Mouse (Mus musculus) embryonic fibroblast, embryonic 13.5 days (primary cell): ENCODE measurements around the gene Shank1. TPM values are rescaled to one million over a fixed set of nuclear protein-coding genes. Genes with fewer than 3 reads are reported as not detected.

Experiments used
- H3K27ac ChIP-seq: 2 replicates; pipeline ENCODE4 v1.5.1; 2012; ENCODE audit warnings: low read length, control low read depth, inconsistent platforms; ENCODE audit not compliant: insufficient read depth
- H3K4me1 ChIP-seq: 2 replicates; pipeline ENCODE4 v1.6.1; 2011; ENCODE audit warnings: low read length; ENCODE audit not compliant: control insufficient read depth, insufficient read depth
- H3K4me3 ChIP-seq: 2 replicates; pipeline ENCODE4 v1.5.1; 2011; ENCODE audit warnings: mild to moderate bottlenecking, control low read depth, low read length; ENCODE audit not compliant: insufficient read depth
- CTCF ChIP-seq: IDR thresholded peaks from 2 replicates; pipeline ENCODE4 v1.5.1; 2011; ENCODE audit warnings: mild to moderate bottlenecking, control low read depth, low read length, moderate library complexity, borderline replicate concordance; ENCODE audit not compliant: insufficient read depth
- POLR2A ChIP-seq: IDR thresholded peaks from 2 replicates; pipeline ENCODE4 v1.6.1; 2011; ENCODE audit warnings: low read depth, mild to moderate bottlenecking, control low read depth, low read length, moderate library complexity
- polyA plus RNA-seq: library from polyadenylated mRNA; stranded (reverse); fragments of >200 nt; gene quantifications from 2 replicates; pipeline ENCODE4 v1.2.4, GENCODE M21; 2011; ENCODE audit warnings: low read depth; ENCODE audit not compliant: missing spikeins, insufficient read length

The Shank1 gene
- polyA plus RNA-seq, 1 experiment = 2.6 TPM

DNA sequence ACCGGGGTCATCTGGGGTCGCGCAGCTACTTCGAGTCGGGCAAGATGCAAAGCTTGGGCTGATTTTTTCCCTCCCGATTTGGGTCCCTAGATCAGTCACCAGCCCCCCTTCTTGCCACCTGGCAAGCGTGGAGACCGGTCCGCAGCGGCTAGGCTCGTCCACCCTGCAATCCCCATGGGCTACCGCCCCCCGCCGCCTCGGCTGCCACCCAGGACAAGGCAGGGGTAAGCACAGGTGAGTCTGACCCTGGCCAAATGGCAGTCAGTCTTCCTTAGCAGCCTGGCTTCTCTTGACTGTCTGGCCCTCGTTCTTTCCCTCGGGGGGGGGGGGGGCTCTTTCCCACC is 74.6 kb downstream of the Shank1 start:
- H3K4me1 ChIP-seq = no peaks in the 10 kb centered on the region
- H3K27ac ChIP-seq = no peak overlapping the region
- peak overlapping the region; percentile 2; the same call in 1 of the 2 replicates for H3K4me3 ChIP-seq
- no peak for TF ChIP-seq POLR2A
- TF ChIP-seq CTCF = no peak

DNA sequence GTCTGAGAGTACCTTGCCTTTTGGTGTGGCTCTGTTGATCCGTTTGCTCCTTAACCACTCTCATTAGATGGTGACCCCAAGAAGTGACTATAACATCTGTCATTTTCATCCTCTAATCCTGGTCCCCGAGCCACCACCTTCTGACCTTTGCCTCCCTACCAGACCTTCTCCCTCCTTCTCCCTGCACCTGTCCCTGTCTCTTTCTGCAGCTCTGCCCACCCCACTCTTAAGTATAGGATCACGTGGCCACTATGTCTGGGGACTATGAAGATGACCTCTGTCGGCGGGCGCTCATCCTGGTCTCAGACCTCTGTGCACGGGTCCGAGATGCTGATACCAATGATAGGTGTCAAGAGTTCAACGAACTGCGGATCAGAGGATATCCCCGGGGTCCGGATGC is 75.7 kb downstream of the Shank1 start, which contains the start of gene 1700008O03Rik:
Gene 1700008O03Rik (minus strand): TSS at position 101 of the 400 bp plus-strand sequence.
- H3K27ac ChIP-seq = no peak within 1 kb of the TSS
- H3K4me3 ChIP-seq = peak within 1 kb of the TSS; percentile 2; the same call in 1 of the 2 replicates
- no peaks in the 10 kb centered on the region for H3K4me1 ChIP-seq
- TF ChIP-seq CTCF = no peak
- TF ChIP-seq POLR2A = no peak

DNA sequence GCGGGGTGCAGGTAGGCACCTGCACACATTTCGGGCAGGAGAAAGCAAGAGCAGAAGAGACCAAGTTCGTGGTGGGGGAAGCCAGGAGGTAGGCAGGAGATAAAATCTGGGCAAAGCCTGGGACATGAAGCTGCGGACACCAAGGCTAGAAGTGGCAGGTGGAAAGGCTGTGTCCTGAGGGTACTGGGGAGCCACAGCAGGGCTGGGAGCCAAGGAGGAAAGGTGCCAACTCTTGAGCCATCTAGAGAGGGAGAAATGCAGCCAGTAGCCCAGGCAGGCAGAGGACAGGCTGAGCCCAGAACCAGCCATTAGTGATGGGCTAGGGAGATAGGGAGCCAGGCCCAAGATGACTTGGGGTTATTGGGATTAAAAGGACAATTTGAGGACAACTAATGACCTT is 81.8 kb downstream of the Shank1 start:
- Histone ChIP-seq H3K27ac (no peak overlapping the region), H3K4me1 (no peaks in the 10 kb centered on the region), H3K4me3 (no peak overlapping the region)
- TF ChIP-seq POLR2A (no peak), CTCF (no peak)

DNA sequence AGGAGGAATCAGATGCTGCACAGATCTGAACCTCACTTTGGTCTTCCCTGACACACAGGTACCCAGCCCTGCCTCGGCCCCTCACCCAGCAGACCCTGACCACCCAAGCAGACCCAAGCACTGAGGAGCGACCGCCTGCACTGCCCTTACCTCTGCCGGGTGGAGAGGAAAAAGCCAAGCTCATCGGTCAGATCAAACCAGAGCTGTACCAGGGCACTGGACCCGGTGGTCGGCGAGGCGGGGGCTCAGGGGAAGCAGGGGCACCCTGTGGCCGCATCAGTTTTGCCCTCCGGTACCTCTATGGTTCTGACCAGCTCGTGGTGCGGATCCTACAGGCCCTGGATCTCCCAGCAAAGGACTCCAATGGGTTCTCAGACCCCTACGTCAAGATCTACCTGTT is 82.3 kb downstream of the Shank1 start:
- TF ChIP-seq POLR2A (no peak), CTCF (no peak)
- H3K4me3 ChIP-seq = no peak overlapping the region
- H3K4me1 ChIP-seq = no peaks in the 10 kb centered on the region
- no peak overlapping the region for H3K27ac ChIP-seq

DNA sequence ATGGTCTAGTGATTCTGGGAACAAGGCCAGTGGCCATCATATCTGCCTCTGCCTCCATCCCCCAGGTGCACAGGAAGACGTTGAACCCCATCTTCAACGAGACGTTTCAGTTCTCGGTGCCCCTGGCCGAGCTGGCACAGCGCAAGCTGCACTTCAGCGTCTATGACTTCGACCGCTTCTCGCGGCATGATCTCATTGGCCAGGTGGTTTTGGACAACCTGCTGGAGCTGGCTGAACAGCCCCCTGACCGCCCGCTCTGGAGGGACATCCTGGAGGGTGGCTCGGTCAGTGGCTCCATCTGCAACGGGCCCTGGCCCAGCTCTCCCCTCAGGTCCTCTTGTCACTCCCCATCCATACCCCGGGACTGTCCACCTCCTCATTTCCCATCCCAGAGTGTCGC is 83.2 kb downstream of the Shank1 start:
- TF ChIP-seq POLR2A = no peak
- TF ChIP-seq CTCF = no peak
- no peak overlapping the region for H3K4me3 ChIP-seq
- H3K27ac ChIP-seq = no peak overlapping the region
- no peaks in the 10 kb centered on the region for H3K4me1 ChIP-seq

DNA sequence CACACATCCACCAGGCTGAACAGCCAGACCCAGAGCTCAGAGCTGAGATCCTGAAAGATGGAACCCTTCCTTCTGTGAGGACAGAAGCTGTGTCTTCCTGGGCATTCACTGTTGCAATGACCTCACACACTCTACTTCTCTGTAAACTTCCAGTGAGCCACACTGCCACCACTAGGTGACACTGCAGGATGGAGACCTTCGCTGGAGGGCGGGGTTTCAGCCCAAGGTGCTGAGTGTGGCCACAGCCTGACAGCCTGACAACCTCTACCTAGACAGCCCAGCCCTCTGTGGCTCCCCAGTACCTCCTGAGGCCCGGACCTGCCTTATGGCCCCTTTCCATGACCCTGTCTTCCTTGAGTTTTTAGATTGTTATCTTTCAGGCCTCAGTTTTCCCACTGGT is 88.5 kb downstream of the Shank1 start:
- TF ChIP-seq POLR2A = no peak
- peak; percentile 40; the same call in 1 of the 2 replicates for TF ChIP-seq CTCF
- no peak overlapping the region for H3K27ac ChIP-seq
- no peak overlapping the region for H3K4me3 ChIP-seq
- H3K4me1 ChIP-seq = no peaks in the 10 kb centered on the region

DNA sequence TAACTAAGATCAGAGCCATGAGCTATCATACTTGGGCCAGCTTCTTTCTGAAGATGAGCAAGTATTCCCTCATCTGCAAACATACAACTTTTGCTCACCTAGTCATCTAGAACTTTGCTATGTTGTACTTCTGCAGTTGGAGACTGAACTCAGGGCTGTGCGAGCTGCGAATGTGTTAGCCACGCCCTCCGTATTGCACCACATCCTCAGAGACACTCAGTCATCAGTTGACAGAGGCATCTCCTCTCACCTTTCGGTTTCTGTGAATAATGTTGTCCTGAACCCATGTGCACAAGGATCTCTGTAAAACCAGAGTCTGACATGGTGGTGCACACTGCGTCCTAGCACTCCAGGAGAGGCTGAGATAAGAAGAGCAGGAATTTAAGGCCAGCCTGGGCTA is 91.6 kb downstream of the Shank1 start:
- Histone ChIP-seq H3K4me3 (no peak overlapping the region), H3K4me1 (no peaks in the 10 kb centered on the region), H3K27ac (no peak overlapping the region)
- TF ChIP-seq CTCF (no peak), POLR2A (no peak)

DNA sequence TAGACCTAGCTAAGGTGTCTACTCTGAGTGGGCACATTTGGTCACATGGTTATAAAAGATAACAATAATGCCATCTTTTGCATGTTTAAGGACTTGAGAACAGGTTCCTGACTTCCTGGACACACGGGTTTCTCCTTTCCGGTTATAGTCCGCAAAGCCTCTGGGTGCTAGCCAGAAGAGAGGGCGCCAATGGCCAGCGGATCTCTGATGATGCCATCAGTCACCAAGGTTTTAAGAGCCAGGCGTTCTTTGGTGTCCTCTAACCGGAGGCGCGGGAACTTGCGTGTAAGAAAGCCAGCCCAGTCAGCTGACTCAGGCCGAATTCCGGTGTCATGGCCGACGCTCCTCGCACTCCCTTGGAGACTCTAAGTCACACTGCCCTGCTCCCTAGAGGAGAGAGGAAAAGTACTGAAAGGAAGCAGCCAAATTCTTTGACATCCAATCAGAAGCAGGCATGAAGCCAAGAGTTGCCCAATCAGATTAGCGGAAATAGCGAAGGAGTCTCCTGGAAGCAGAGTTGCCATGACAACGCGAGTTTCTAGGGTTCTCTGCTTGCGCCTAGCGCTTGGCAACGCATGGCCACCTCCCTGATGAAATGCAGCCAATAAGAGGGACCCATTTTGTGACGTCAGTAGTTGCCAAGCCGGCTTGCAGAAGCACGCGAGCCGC is 95.4 kb downstream of the Shank1 start:
- Histone ChIP-seq H3K4me3 (peak overlapping the region; percentile 43), H3K4me1 (no peaks in the 10 kb centered on the region), H3K27ac (no peak overlapping the region)
- TF ChIP-seq CTCF = no peak
- no peak for TF ChIP-seq POLR2A

DNA sequence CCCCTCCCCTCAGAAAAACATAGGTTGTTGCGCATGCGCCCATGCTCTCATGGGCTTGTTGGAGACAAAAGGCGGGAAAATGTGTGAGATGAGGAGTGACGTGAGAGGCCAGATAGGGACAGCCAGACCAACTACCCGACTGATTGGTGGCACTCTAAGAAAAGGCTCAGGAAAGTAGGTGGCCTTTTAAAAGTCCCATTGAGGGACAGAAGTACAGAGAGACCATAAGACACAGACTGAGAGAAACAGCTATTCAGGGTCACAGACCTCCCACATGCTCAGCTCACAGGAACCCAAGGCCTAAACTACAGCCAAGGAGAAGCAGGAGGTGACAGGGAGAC is 95.9 kb downstream of the Shank1 start:
- H3K4me1 ChIP-seq = no peaks in the 10 kb centered on the region
- no peak overlapping the region for H3K4me3 ChIP-seq
- TF ChIP-seq CTCF (no peak), POLR2A (no peak)
- no peak overlapping the region for H3K27ac ChIP-seq

Other genes with a start within 250 kb of the Shank1 start
- not detected in 2 replicates for gene Klk1b21, start 207.9 kb upstream of the Shank1 start, polyA plus RNA-seq
- gene Klk1b22, start 197.6 kb upstream of the Shank1 start, polyA plus RNA-seq = not detected in 2 replicates
- gene Klk1b16, start 173.5 kb upstream of the Shank1 start, polyA plus RNA-seq = not detected in 2 replicates
- gene Klk1b24, start 122.0 kb upstream of the Shank1 start, polyA plus RNA-seq = not detected in 2 replicates
- gene Klk1b3, start 112.1 kb upstream of the Shank1 start, polyA plus RNA-seq = not detected in 2 replicates
- gene Klk1b4, start 102.8 kb upstream of the Shank1 start, polyA plus RNA-seq = not detected in 2 replicates
- gene Klk1b5, start 94.3 kb upstream of the Shank1 start, polyA plus RNA-seq = not detected in 2 replicates
- not detected in 2 replicates for gene Klk1, start 84.9 kb upstream of the Shank1 start, polyA plus RNA-seq
- gene Gm36864, start 74.1 kb upstream of the Shank1 start, polyA plus RNA-seq = not detected in 2 replicates
- gene 1700028J19Rik, start 63.6 kb upstream of the Shank1 start, polyA plus RNA-seq = 0.75 and 1.1 TPM in 2 replicates
- 71.4 and 78.0 TPM in 2 replicates for gene 2410002F23Rik, start 63.5 kb upstream of the Shank1 start, polyA plus RNA-seq
- gene Acp4, start 52.9 kb upstream of the Shank1 start, polyA plus RNA-seq = not detected in 2 replicates
- not detected in 2 replicates for gene Gm15517, start 48.8 kb upstream of the Shank1 start, polyA plus RNA-seq
- 2.6 and 13.4 TPM in 2 replicates for gene Clec11a, start 3.4 kb upstream of the Shank1 start, polyA plus RNA-seq
- 0.18 and 0.25 TPM in 2 replicates for gene Syt3, start 73.8 kb downstream of the Shank1 start, polyA plus RNA-seq
- not detected in 2 replicates for gene 1700008O03Rik, start 75.6 kb downstream of the Shank1 start, polyA plus RNA-seq
- 0.32 TPM in 1 of 2 replicates, not detected in the other for gene Lrrc4b, start 118.8 kb downstream of the Shank1 start, polyA plus RNA-seq
- not detected in 2 replicates for gene Aspdh, start 155.1 kb downstream of the Shank1 start, polyA plus RNA-seq
- 53.0 and 53.9 TPM in 2 replicates for gene Josd2, start 157.7 kb downstream of the Shank1 start, polyA plus RNA-seq
- gene Emc10, start 186.3 kb downstream of the Shank1 start, polyA plus RNA-seq = 100 and 111 TPM in 2 replicates
- 2.7 and 4.4 TPM in 2 replicates for gene Fam71e1, start 186.3 kb downstream of the Shank1 start, polyA plus RNA-seq
- gene Mybpc2, start 214.4 kb downstream of the Shank1 start, polyA plus RNA-seq = not detected in 2 replicates
- not detected in 2 replicates for gene Spib, start 221.8 kb downstream of the Shank1 start, polyA plus RNA-seq
- gene Pold1, start 238.6 kb downstream of the Shank1 start, polyA plus RNA-seq = 21.1 and 23.7 TPM in 2 replicates
- gene Nr1h2, start 243.7 kb downstream of the Shank1 start, polyA plus RNA-seq = 55.1 and 58.4 TPM in 2 replicates